Mouse (Mus musculus): ENCODE data around the gene Cox8c. TPM values are rescaled to one million over a fixed set of nuclear protein-coding genes. Genes with fewer than 3 reads are reported as not detected.
A peak's percentile ranks its signal among the peaks of the same experiment; 100 is the strongest.

Cox8c gene
- polyA plus RNA-seq (2015; fragmentation: Nextera tagmentation; extraction: Ambion mirVana), result not detected in 2 replicates

GRCm38 (mm10) chr12:102899091-102899490 is at the start of gene Cox8c:
Cox8c (plus strand) TSS chr12:102899316.
- Histone ChIP-seq H3K27me3 (ENCODE audit: control insufficient read depth, insufficient read depth, low read length) (no peaks in the 10 kb centered on the region), H3K4me2 (ENCODE audit: low read depth, low read length) (no peak within 1 kb of the TSS), H3K36me3 (ENCODE audit: control insufficient read depth, insufficient read depth) (no peaks in the 10 kb centered on the region), H3K27ac (ENCODE audit: low read length) (no peak within 1 kb of the TSS), H3K9me3 (replicated peaks; ENCODE audit: control insufficient read depth, low read length) (no peaks in the 10 kb centered on the region), H3K4me3 (ENCODE audit: low read length) (no peak within 1 kb of the TSS), H3K9ac (ENCODE audit: low read length) (no peak within 1 kb of the TSS), H3K4me1 (ENCODE audit: control insufficient read depth, insufficient read depth, low read length) (no peaks in the 10 kb centered on the region)
- no peak for ATAC-seq (replicated peaks; ENCODE audit: extremely low read depth, insufficient read depth, low FRiP score)
- 86% methylated on average over 17 of the region's 17 CpGs for WGBS

- Histone ChIP-seq H3K4me1 (ENCODE audit: control insufficient read depth, insufficient read depth, low read length) (no peaks in the 10 kb centered on the region; the same call in 1 of the 2 replicates), H3K4me2 (ENCODE audit: low read depth, low read length) (no peak overlapping the region), H3K27me3 (ENCODE audit: control insufficient read depth, insufficient read depth, low read length) (no peaks in the 10 kb centered on the region), H3K36me3 (ENCODE audit: control insufficient read depth, insufficient read depth) (no peaks in the 10 kb centered on the region), H3K9me3 (replicated peaks; ENCODE audit: control insufficient read depth, low read length) (no peaks in the 10 kb centered on the region), H3K9ac (ENCODE audit: low read length) (no peak overlapping the region), H3K4me3 (ENCODE audit: low read length) (no peak overlapping the region), H3K27ac (ENCODE audit: low read length) (no peak overlapping the region)
- no peak for ATAC-seq (replicated peaks; ENCODE audit: extremely low read depth, insufficient read depth, low FRiP score)
Measured at GRCm38 (mm10) chr12:102860806-102861205, 38.3 kb upstream of the Cox8c start.

GRCm38 (mm10) chr12:102869802-102870201 is 29.3 kb upstream of the Cox8c start:
- no peaks in the 10 kb centered on the region for H3K36me3 ChIP-seq (ENCODE audit: control insufficient read depth, insufficient read depth)
- no peak overlapping the region for H3K4me2 ChIP-seq (ENCODE audit: low read depth, low read length)
- peaks cover 4% of the 10 kb centered on the region for H3K4me1 ChIP-seq (ENCODE audit: control insufficient read depth, insufficient read depth, low read length)
- H3K9me3 ChIP-seq (replicated peaks; ENCODE audit: control insufficient read depth, low read length), result no peaks in the 10 kb centered on the region
- H3K27me3 ChIP-seq (ENCODE audit: control insufficient read depth, insufficient read depth, low read length), result no peaks in the 10 kb centered on the region
- WGBS, result 64% methylated on average over 2 of the region's 2 CpGs
- H3K9ac ChIP-seq (ENCODE audit: low read length), result no peak overlapping the region
- H3K4me3 ChIP-seq (ENCODE audit: low read length), result no peak overlapping the region
- ATAC-seq (replicated peaks; ENCODE audit: extremely low read depth, insufficient read depth, low FRiP score), result no peak
- H3K27ac ChIP-seq (ENCODE audit: low read length), result no peak overlapping the region

GRCm38 (mm10) chr12:102870527-102870926 is 28.6 kb upstream of the Cox8c start:
- Histone ChIP-seq H3K9me3 (replicated peaks; ENCODE audit: control insufficient read depth, low read length) (no peaks in the 10 kb centered on the region), H3K9ac (ENCODE audit: low read length) (no peak overlapping the region), H3K4me2 (ENCODE audit: low read depth, low read length) (no peak overlapping the region), H3K36me3 (ENCODE audit: control insufficient read depth, insufficient read depth) (no peaks in the 10 kb centered on the region), H3K27ac (ENCODE audit: low read length) (no peak overlapping the region), H3K27me3 (ENCODE audit: control insufficient read depth, insufficient read depth, low read length) (no peaks in the 10 kb centered on the region), H3K4me1 (ENCODE audit: control insufficient read depth, insufficient read depth, low read length) (peaks cover 6% of the 10 kb centered on the region), H3K4me3 (ENCODE audit: low read length) (no peak overlapping the region)
- 63% methylated on average over 1 of the region's 1 CpGs for WGBS
- no peak for ATAC-seq (replicated peaks; ENCODE audit: extremely low read depth, insufficient read depth, low FRiP score)

- Histone ChIP-seq H3K4me2 (ENCODE audit: low read depth, low read length) (peak overlapping the region; percentile 68), H3K9me3 (replicated peaks; ENCODE audit: control insufficient read depth, low read length) (no peaks in the 10 kb centered on the region), H3K36me3 (ENCODE audit: control insufficient read depth, insufficient read depth) (no peaks in the 10 kb centered on the region), H3K9ac (ENCODE audit: low read length) (peak overlapping the region; percentile 98), H3K4me3 (ENCODE audit: low read length) (peak overlapping the region; percentile 96), H3K27ac (ENCODE audit: low read length) (peak overlapping the region; percentile 98), H3K27me3 (ENCODE audit: control insufficient read depth, insufficient read depth, low read length) (no peaks in the 10 kb centered on the region), H3K4me1 (ENCODE audit: control insufficient read depth, insufficient read depth, low read length) (peaks cover 22% of the 10 kb centered on the region)
- under 1% methylated on average over 70 of the region's 70 CpGs for WGBS
- ATAC-seq (replicated peaks; ENCODE audit: extremely low read depth, insufficient read depth, low FRiP score), result peak; percentile 74
Measured at GRCm38 (mm10) chr12:102877301-102878030, 21.6 kb upstream of the Cox8c start.

- H3K9ac ChIP-seq (ENCODE audit: low read length), result peak within 1 kb of the TSS; percentile 98
- WGBS, result under 1% methylated on average over 95 of the region's 95 CpGs
- no peaks in the 10 kb centered on the region for H3K9me3 ChIP-seq (replicated peaks; ENCODE audit: control insufficient read depth, low read length)
- H3K4me2 ChIP-seq (ENCODE audit: low read depth, low read length), result peak within 1 kb of the TSS; percentile 76
- peaks cover 22% of the 10 kb centered on the region for H3K4me1 ChIP-seq (ENCODE audit: control insufficient read depth, insufficient read depth, low read length)
- peak within 1 kb of the TSS; percentile 96 for H3K4me3 ChIP-seq (ENCODE audit: low read length)
- H3K27ac ChIP-seq (ENCODE audit: low read length), result peak within 1 kb of the TSS; percentile 98
- no peaks in the 10 kb centered on the region for H3K27me3 ChIP-seq (ENCODE audit: control insufficient read depth, insufficient read depth, low read length)
- ATAC-seq (replicated peaks; ENCODE audit: extremely low read depth, insufficient read depth, low FRiP score), result peak; percentile 97
- H3K36me3 ChIP-seq (ENCODE audit: control insufficient read depth, insufficient read depth), result no peaks in the 10 kb centered on the region
Measured at GRCm38 (mm10) chr12:102878031-102878823, 20.9 kb upstream of the Cox8c start, which contains the start of gene Btbd7. Btbd7 (minus strand) TSS chr12:102878471.

- Histone ChIP-seq H3K9me3 (replicated peaks; ENCODE audit: control insufficient read depth, low read length) (no peaks in the 10 kb centered on the region), H3K4me1 (ENCODE audit: control insufficient read depth, insufficient read depth, low read length) (peaks cover 22% of the 10 kb centered on the region), H3K27ac (ENCODE audit: low read length) (peak overlapping the region; percentile 74), H3K4me2 (ENCODE audit: low read depth, low read length) (peak overlapping the region; percentile 76), H3K36me3 (ENCODE audit: control insufficient read depth, insufficient read depth) (no peaks in the 10 kb centered on the region), H3K27me3 (ENCODE audit: control insufficient read depth, insufficient read depth, low read length) (no peaks in the 10 kb centered on the region), H3K9ac (ENCODE audit: low read length) (peak overlapping the region; percentile 71), H3K4me3 (ENCODE audit: low read length) (peak overlapping the region; percentile 96)
- 9% methylated on average over 7 of the region's 7 CpGs for WGBS
- ATAC-seq (replicated peaks; ENCODE audit: extremely low read depth, insufficient read depth, low FRiP score), result no peak
Measured at GRCm38 (mm10) chr12:102878901-102879300, 20.2 kb upstream of the Cox8c start.

- no peaks in the 10 kb centered on the region for H3K4me1 ChIP-seq (ENCODE audit: control insufficient read depth, insufficient read depth, low read length)
- WGBS, result 15% methylated on average over 5 of the region's 5 CpGs
- no peak overlapping the region for H3K9ac ChIP-seq (ENCODE audit: low read length)
Measured at GRCm38 (mm10) chr12:102885735-102886134, 13.4 kb upstream of the Cox8c start.

GRCm38 (mm10) chr12:102887366-102887765 is 11.8 kb upstream of the Cox8c start:
- no peaks in the 10 kb centered on the region for H3K36me3 ChIP-seq (ENCODE audit: control insufficient read depth, insufficient read depth)
- H3K9me3 ChIP-seq (replicated peaks; ENCODE audit: control insufficient read depth, low read length), result peaks cover 4% of the 10 kb centered on the region
- H3K4me1 ChIP-seq (ENCODE audit: control insufficient read depth, insufficient read depth, low read length), result no peaks in the 10 kb centered on the region
- no peak overlapping the region for H3K4me2 ChIP-seq (ENCODE audit: low read depth, low read length)
- H3K27me3 ChIP-seq (ENCODE audit: control insufficient read depth, insufficient read depth, low read length), result no peaks in the 10 kb centered on the region
- 49% methylated on average over 10 of the region's 10 CpGs for WGBS
- no peak for ATAC-seq (replicated peaks; ENCODE audit: extremely low read depth, insufficient read depth, low FRiP score)
- H3K4me3 ChIP-seq (ENCODE audit: low read length), result no peak overlapping the region
- H3K27ac ChIP-seq (ENCODE audit: low read length), result no peak overlapping the region
- H3K9ac ChIP-seq (ENCODE audit: low read length), result no peak overlapping the region

More at GRCm38 (mm10) chr12:102885735-102886134, 13.4 kb upstream of the Cox8c start:
- no peaks in the 10 kb centered on the region for H3K9me3 ChIP-seq (replicated peaks; ENCODE audit: control insufficient read depth, low read length)
- H3K36me3 ChIP-seq (ENCODE audit: control insufficient read depth, insufficient read depth), result no peaks in the 10 kb centered on the region
- ATAC-seq (replicated peaks; ENCODE audit: extremely low read depth, insufficient read depth, low FRiP score), result no peak; the same call in 1 of the 2 replicates
- H3K27me3 ChIP-seq (ENCODE audit: control insufficient read depth, insufficient read depth, low read length), result no peaks in the 10 kb centered on the region
- no peak overlapping the region for H3K4me3 ChIP-seq (ENCODE audit: low read length)
- H3K4me2 ChIP-seq (ENCODE audit: low read depth, low read length), result no peak overlapping the region
- H3K27ac ChIP-seq (ENCODE audit: low read length), result no peak overlapping the region
